Mouse (Mus musculus): ENCODE data around the gene Dab2ip. TPM values are rescaled to one million over a fixed set of nuclear protein-coding genes. Genes with fewer than 3 reads are reported as not detected.

Dab2ip gene
- total and polyA plus RNA-seq, 3 experiments, result 4.9 to 15.6 (median 7.8) TPM

GRCm38 (mm10) chr2:35608856-35609255 lies 50.8 kb downstream of the Dab2ip start (continued):
- TF ChIP-seq RCOR1 (conservative IDR thresholded peaks at IDR 0.05; ENCODE audit: low read depth, low read length) (no peak), ZNF384 (IDR thresholded peaks at IDR 0.05; ENCODE audit: low read depth, low read length) (no peak), CHD1 (IDR thresholded peaks at IDR 0.05; ENCODE audit: low read depth, low read length) (peak; percentile 94), CHD2 (IDR thresholded peaks at IDR 0.05; ENCODE audit: low read length) (no peak), MAZ (IDR thresholded peaks at IDR 0.05; ENCODE audit: low read depth, low read length) (0 out of 2 replicates have a peak, but pooled peaks have one; percentile 33), GABPA (IDR thresholded peaks at IDR 0.05; ENCODE audit: insufficient replicate concordance, low read depth, low read length) (no peak), POLR2A (IDR thresholded peaks at IDR 0.05; ENCODE audit: low read depth, low read length) (no peak)

- dilution Hi-C loops (cut with MboI; ENCODE audit: extremely low pct_ligation_motif_present, extremely low pct_unique_long_range_greater_than_20kb, low sequenced_read_pairs), result no loop called here
- H3K36me3 ChIP-seq (replicated peaks in 1 of 2; ENCODE audit: control insufficient read depth in 1 of 2, insufficient read depth in 1 of 2, low read length in 1 of 2), result no peaks in the 10 kb centered on the region
- H3K27ac ChIP-seq (ENCODE audit: insufficient read depth, low read depth), result no peak overlapping the region
- H3K4me1 ChIP-seq (ENCODE audit: control insufficient read depth in 1 of 2, insufficient read depth in 2 of 2), result peaks cover 38 to 65% of the 10 kb centered on the region in 2 experiments
- in situ Hi-C loops (cut with MboI; ENCODE audit: low pct_ligation_motif_present, low pct_unique_long_range_greater_than_20kb, low sequenced_read_pairs), result no loop called here
- no peak overlapping the region for H3K4me3 ChIP-seq (replicated peaks in 1 of 3; ENCODE audit: low read depth in 2 of 3, low read length in 2 of 3, poor library complexity in 1 of 3)
- H3K27me3 ChIP-seq (replicated peaks), result no peaks in the 10 kb centered on the region
- H3K79me2 ChIP-seq (replicated peaks; ENCODE audit: control insufficient read depth, extremely low read depth, insufficient read depth, poor library complexity, severe bottlenecking), result no peaks in the 10 kb centered on the region
- no peaks in the 10 kb centered on the region for H3K9me3 ChIP-seq (replicated peaks; ENCODE audit: low read length)
- peak; percentile 71 for DNase-seq (ENCODE audit: extremely low read depth)
- peak overlapping the region; percentile 44; the same call in 1 of the 2 replicates for H3K4me2 ChIP-seq (ENCODE audit: insufficient read depth, low read depth, poor library complexity, severe bottlenecking)
- no peak overlapping the region for H3K9ac ChIP-seq (ENCODE audit: insufficient read depth, low read depth)
- TF ChIP-seq UBTF (IDR thresholded peaks at IDR 0.05; ENCODE audit: low read depth, low read length), result no peak
- peak; percentile 86; the same call in 1 of the 2 replicates for TF ChIP-seq MAX (IDR thresholded peaks at IDR 0.05; ENCODE audit: low read length)
- no peak for TF ChIP-seq POLR2AphosphoS2 (IDR thresholded peaks at IDR 0.05; ENCODE audit: low read depth, low read length)
- TF ChIP-seq POLR2A (IDR thresholded peaks at IDR 0.05; ENCODE audit: low read depth, low read length), result no peak
- no peak for TF ChIP-seq PAX5 (IDR thresholded peaks at IDR 0.05; ENCODE audit: low read length)
- TF ChIP-seq TBP (conservative IDR thresholded peaks at IDR 0.05; ENCODE audit: low read depth, low read length), result no peak
- TF ChIP-seq NRF1 (IDR thresholded peaks at IDR 0.05; ENCODE audit: low read depth, low read length), result peak; percentile 32; the same call in 1 of the 2 replicates
- peak; percentile 20; the same call in 1 of the 2 replicates for TF ChIP-seq TCF12 (IDR thresholded peaks at IDR 0.05; ENCODE audit: low read depth, low read length)
- no peak for TF ChIP-seq MAFK (IDR thresholded peaks at IDR 0.05; ENCODE audit: insufficient replicate concordance, low read length)
- peak; percentile 98 for TF ChIP-seq MEF2A (IDR thresholded peaks at IDR 0.05; ENCODE audit: borderline replicate concordance, low read depth, low read length)
- peak; percentile 75 for TF ChIP-seq MAZ (IDR thresholded peaks at IDR 0.05; ENCODE audit: low read depth, low read length)
- TF ChIP-seq CHD2 (IDR thresholded peaks at IDR 0.05; ENCODE audit: low read length), result no peak
- peak; percentile 94 for TF ChIP-seq SMC3 (IDR thresholded peaks at IDR 0.05; ENCODE audit: low read depth, low read length)
- TF ChIP-seq BHLHE40 (IDR thresholded peaks at IDR 0.05; ENCODE audit: low read depth, low read length), result peak; percentile 95
- TF ChIP-seq ZKSCAN1 (IDR thresholded peaks at IDR 0.05; ENCODE audit: borderline replicate concordance, low read depth, low read length), result no peak
- TF ChIP-seq CHD1 (IDR thresholded peaks at IDR 0.05; ENCODE audit: low read depth, low read length), result no peak
- no peak for TF ChIP-seq E2F4 (IDR thresholded peaks at IDR 0.05; ENCODE audit: insufficient replicate concordance, low read depth, low read length)
- TF ChIP-seq GABPA (IDR thresholded peaks at IDR 0.05; ENCODE audit: insufficient replicate concordance, low read depth, low read length), result no peak
- TF ChIP-seq RCOR1 (conservative IDR thresholded peaks at IDR 0.05; ENCODE audit: low read depth, low read length), result no peak
- TF ChIP-seq USF2 (conservative IDR thresholded peaks at IDR 0.05; ENCODE audit: low read depth, low read length), result no peak
- no peak for TF ChIP-seq SIN3A (IDR thresholded peaks at IDR 0.05; ENCODE audit: low read length)
- 0 out of 2 replicates have a peak, but pooled peaks have one; percentile 18 for TF ChIP-seq JUND (conservative IDR thresholded peaks at IDR 0.05; ENCODE audit: low read depth, low read length)
- peak; percentile 48; the same call in 1 of the 2 replicates for TF ChIP-seq IRF4 (IDR thresholded peaks at IDR 0.05; ENCODE audit: low read depth, low read length)
- peak; percentile 29 to 83 for TF ChIP-seq CTCF (conservative IDR thresholded peaks at IDR 0.05 in 1 of 2, IDR thresholded peaks at IDR 0.05 in 1 of 2; ENCODE audit: low read depth in 2 of 2, low read length in 2 of 2)
- peak; percentile 86 for TF ChIP-seq RAD21 (IDR thresholded peaks at IDR 0.05; ENCODE audit: low read depth, low read length)
- TF ChIP-seq NELFE (IDR thresholded peaks at IDR 0.05; ENCODE audit: low read depth, low read length), result 0 out of 2 replicates have a peak, but pooled peaks have one; percentile 62
- no peak for TF ChIP-seq ZNF384 (IDR thresholded peaks at IDR 0.05; ENCODE audit: low read depth, low read length)
- peak; percentile 73; the same call in 1 of the 2 replicates for TF ChIP-seq ZC3H11A (IDR thresholded peaks at IDR 0.05; ENCODE audit: low read depth, low read length)
- no peak for TF ChIP-seq EP300 (IDR thresholded peaks at IDR 0.05; ENCODE audit: low read length)
- TF ChIP-seq USF1 (IDR thresholded peaks at IDR 0.05; ENCODE audit: low read depth, low read length), result peak; percentile 35
- no peak for TF ChIP-seq KAT2A (IDR thresholded peaks at IDR 0.05; ENCODE audit: insufficient replicate concordance, low read length)
- no peak for TF ChIP-seq ZMIZ1 (IDR thresholded peaks at IDR 0.05; ENCODE audit: low read depth, low read length)
- TF ChIP-seq JUN (IDR thresholded peaks at IDR 0.05; ENCODE audit: insufficient read depth, low read depth, low read length), result no peak; the same call in 1 of the 2 replicates
- TF ChIP-seq MXI1 (IDR thresholded peaks at IDR 0.05; ENCODE audit: low read depth, low read length), result no peak
- TF ChIP-seq ETS1 (conservative IDR thresholded peaks at IDR 0.05; ENCODE audit: low read depth, low read length), result peak; percentile 40; the same call in 1 of the 2 replicates
- no peak for TF ChIP-seq HCFC1 (IDR thresholded peaks at IDR 0.05; ENCODE audit: low read depth, low read length)
Observed at GRCm38 (mm10) chr2:35609317-35609716, 51.3 kb downstream of the Dab2ip start.
